Mouse (Mus musculus): ENCODE measurements around the gene Casp8ap2. TPM values are rescaled to one million over a fixed set of nuclear protein-coding genes. Genes with fewer than 3 reads are reported as not detected.

The Casp8ap2 gene
- 0.23 and 1.3 TPM in 2 replicates for polyA plus RNA-seq (2012; rRNA removed)

DNA sequence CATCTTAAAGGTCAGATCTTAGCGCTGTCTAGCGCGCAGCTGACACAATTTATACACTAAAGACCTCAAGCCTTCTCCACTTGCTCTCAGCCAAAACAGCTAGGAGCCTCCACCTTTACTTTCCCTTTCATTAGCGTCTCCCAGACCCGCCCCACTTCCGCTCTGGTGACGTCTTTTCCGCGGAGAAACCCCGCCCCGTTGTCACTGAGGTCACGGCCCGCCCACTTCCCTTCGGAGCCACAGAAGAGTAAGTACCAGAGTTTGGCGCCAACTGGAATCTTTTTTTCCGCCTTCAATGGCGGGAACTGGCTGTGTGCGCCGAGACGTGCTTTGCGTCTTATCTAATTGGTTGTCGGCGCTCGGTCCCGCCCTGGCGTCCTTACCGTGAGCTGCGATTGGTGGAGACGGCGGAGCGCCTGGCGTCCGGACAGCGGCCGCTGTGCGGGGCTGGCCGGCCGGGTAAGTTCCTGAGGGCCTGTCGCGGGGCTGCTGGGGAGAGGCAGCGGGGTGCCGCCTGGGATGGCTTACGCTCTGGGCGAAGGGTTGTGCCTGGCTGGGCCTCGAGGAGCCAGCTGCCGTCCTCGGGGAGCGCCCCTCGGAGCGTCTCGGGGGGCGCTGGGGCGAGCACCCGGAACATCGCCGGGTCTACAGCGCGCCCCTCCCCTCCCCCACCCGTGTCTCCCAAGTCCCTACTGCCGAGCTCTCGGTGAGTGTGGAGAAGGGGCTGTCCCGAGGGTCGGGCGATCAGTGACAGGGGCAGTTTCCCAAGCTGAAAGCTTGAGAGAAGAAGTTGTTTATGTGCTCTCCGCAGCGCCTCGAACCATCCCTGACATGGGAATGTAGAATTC lies at the start of gene Casp8ap2:
Gene Casp8ap2, plus strand, starts transcription at position 418 of the 848 bp plus-strand sequence.

DNA sequence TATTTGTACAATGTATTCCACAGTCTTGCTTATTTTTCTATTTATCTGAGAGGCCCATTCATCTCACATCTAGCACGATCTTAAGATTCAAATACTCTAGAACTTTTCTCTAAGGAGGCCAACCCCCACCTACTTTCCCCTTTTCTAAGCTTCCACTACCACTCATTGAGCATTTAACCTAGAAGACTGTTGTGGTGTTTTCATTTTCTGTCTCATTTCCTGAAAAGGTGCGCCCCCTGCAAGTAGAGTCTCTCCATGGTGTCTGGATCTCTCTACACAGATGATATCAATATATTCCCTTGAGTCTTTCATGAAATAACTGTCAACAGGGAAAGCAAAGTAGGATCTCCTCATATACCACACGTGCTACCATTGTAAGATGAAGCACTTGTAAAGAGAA lies 12.6 kb upstream of the Casp8ap2 start, which contains the start of gene Gja10:
Gene Gja10, minus strand, starts transcription at position 101 of the 400 bp plus-strand sequence.

DNA sequence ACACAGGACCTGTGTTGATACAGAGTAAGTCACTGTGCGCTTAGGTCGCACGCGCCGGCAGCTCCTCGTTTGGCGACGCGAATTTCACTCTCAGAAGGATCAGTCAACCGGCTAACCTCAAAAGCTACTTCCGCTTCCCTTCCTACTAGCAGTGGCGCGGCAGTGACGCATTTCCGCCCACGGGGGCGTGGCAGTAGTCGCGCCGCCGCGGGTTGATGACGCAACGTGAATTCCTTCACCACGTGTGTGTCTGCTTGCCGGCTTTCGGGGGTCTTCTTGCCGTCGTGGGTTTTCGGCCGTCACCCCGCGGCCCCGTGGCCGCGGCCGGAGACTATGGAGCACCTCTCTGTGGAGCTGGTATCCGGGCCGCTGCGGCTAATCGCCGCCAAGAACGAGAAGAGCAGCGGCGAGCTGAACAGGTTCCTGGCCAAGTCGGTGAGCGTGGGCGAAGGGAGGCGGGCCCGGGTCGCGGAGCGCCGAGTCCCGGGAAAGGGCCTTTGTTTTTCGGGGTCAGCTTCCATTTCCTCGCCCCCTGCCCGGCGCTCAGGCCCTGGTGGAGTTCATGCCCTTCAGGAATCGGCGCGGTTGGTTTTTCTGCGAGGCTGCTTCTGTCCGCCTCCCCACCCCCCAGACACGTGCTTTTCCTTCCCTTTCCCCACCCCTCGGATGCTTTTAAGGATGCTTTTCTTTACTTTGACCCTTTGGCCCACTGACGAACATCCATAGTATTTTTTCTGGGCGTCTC lies 41.8 kb downstream of the Casp8ap2 start, which contains the start of gene Mdn1:
Gene Mdn1, plus strand, starts transcription at position 202 of the 745 bp plus-strand sequence.

Other genes with a start within 250 kb of the Casp8ap2 start
- not detected in 2 replicates for gene Gja10, start 12.7 kb upstream of the Casp8ap2 start, polyA plus RNA-seq (2012; rRNA removed)
- gene Mdn1, start 41.7 kb downstream of the Casp8ap2 start, polyA plus RNA-seq (2012; rRNA removed), result 2.4 and 3.0 TPM in 2 replicates
- gene Lyrm2, start 184.8 kb downstream of the Casp8ap2 start, polyA plus RNA-seq (2012; rRNA removed), result 3.3 and 4.8 TPM in 2 replicates